Mouse (Mus musculus): ENCODE results near the gene Cyren. TPM values are rescaled to one million over a fixed set of nuclear protein-coding genes. Genes with fewer than 3 reads are reported as not detected.

Cyren gene
- total RNA-seq (2021) (1 to 10 TPM; 3.5 to 5.5 TPM), polyA plus RNA-seq (2012; rRNA removed) (5.8 and 6.2 TPM in 2 replicates)
- long read RNA-seq, partial matches to known transcripts: 1 of 6 reads
- long read RNA-seq, other reads (novel, unspliced or antisense): 4 of 6 reads

- no peaks in the 10 kb centered on the region for H3K27me3 ChIP-seq (ENCODE audit: control insufficient read depth, insufficient read depth, low read length)
- intact Hi-C loops (cut with DNase I): loop anchor here (2.0 to 5.0 kb wide), 4 partner anchors 15 to 265 kb away; partner anchors contain the start of genes Agbl3 and Tmem140
- peaks cover 27% of the 10 kb centered on the region for H3K4me1 ChIP-seq (ENCODE audit: control insufficient read depth, insufficient read depth, low read length)
- no peaks in the 10 kb centered on the region for H3K79me2 ChIP-seq (replicated peaks; ENCODE audit: control insufficient read depth, insufficient read depth, low read length)
- H3K4me3 ChIP-seq: peak within 1 kb of the TSS; percentile 63
- peaks cover 9% of the 10 kb centered on the region for H3K36me3 ChIP-seq (ENCODE audit: control insufficient read depth, insufficient read depth, low read length)
- WGBS: under 1% methylated on average over 56 of the region's 56 CpGs
- peak within 1 kb of the TSS; percentile 99 for H3K27ac ChIP-seq
- H3K9ac ChIP-seq (ENCODE audit: low read depth, low read length): peak within 1 kb of the TSS; percentile 83
- TF ChIP-seq EP300 (IDR thresholded peaks at IDR 0.05; ENCODE audit: insufficient read depth, low read depth, low read length): peak; percentile 54
- TF ChIP-seq POLR2A (IDR thresholded peaks at IDR 0.05; ENCODE audit: insufficient read depth, low read depth, low read length): peak; percentile 89
- TF ChIP-seq CTCF (IDR thresholded peaks at IDR 0.05): peak; percentile 90
- peak; percentile 96 to 98 for DNase-seq
Observed at GRCm38 (mm10) chr6:34877509-34878321, at the start of gene Cyren. TSS of gene Cyren (minus strand) at chr6:34878060.

- Histone ChIP-seq H3K27me3 (ENCODE audit: control insufficient read depth, insufficient read depth, low read length) (no peaks in the 10 kb centered on the region), H3K9ac (ENCODE audit: low read depth, low read length) (no peak overlapping the region), H3K79me2 (replicated peaks; ENCODE audit: control insufficient read depth, insufficient read depth, low read length) (no peaks in the 10 kb centered on the region), H3K4me1 (ENCODE audit: control insufficient read depth, insufficient read depth, low read length) (no peaks in the 10 kb centered on the region), H3K36me3 (ENCODE audit: control insufficient read depth, insufficient read depth, low read length) (no peaks in the 10 kb centered on the region), H3K27ac (no peak overlapping the region), H3K4me3 (no peak overlapping the region)
- TF ChIP-seq CTCF (IDR thresholded peaks at IDR 0.05) (no peak), EP300 (IDR thresholded peaks at IDR 0.05; ENCODE audit: insufficient read depth, low read depth, low read length) (no peak), POLR2A (IDR thresholded peaks at IDR 0.05; ENCODE audit: insufficient read depth, low read depth, low read length) (no peak)
- no peak for DNase-seq
- intact Hi-C loops (cut with DNase I): loop anchor here (2.0 to 5.0 kb wide), 2 partner anchors 45 to 417 kb away; no protein-coding TSS in a partner anchor
- 94% methylated on average over 8 of the region's 8 CpGs for WGBS
Observed at GRCm38 (mm10) chr6:34927594-34927993, 49.7 kb upstream of the Cyren start.

GRCm38 (mm10) chr6:34927156-34927555 lies 49.3 kb upstream of the Cyren start:
- DNase-seq: peak; percentile 61 to 73
- Histone ChIP-seq H3K27ac (no peak overlapping the region), H3K36me3 (ENCODE audit: control insufficient read depth, insufficient read depth, low read length) (no peaks in the 10 kb centered on the region), H3K27me3 (ENCODE audit: control insufficient read depth, insufficient read depth, low read length) (no peaks in the 10 kb centered on the region), H3K4me1 (ENCODE audit: control insufficient read depth, insufficient read depth, low read length) (no peaks in the 10 kb centered on the region), H3K4me3 (no peak overlapping the region), H3K9ac (ENCODE audit: low read depth, low read length) (no peak overlapping the region), H3K79me2 (replicated peaks; ENCODE audit: control insufficient read depth, insufficient read depth, low read length) (no peaks in the 10 kb centered on the region)
- intact Hi-C loops (cut with DNase I): loop anchor here (2.0 to 5.0 kb wide), 2 partner anchors 45 to 416 kb away; no protein-coding TSS in a partner anchor
- 42% methylated on average over 4 of the region's 4 CpGs for WGBS
- no peak for TF ChIP-seq POLR2A (IDR thresholded peaks at IDR 0.05; ENCODE audit: insufficient read depth, low read depth, low read length)
- peak; percentile 97 for TF ChIP-seq CTCF (IDR thresholded peaks at IDR 0.05)

- 40% methylated on average over 14 of the region's 14 CpGs for WGBS
- Histone ChIP-seq H3K9ac (ENCODE audit: low read depth, low read length) (no peak overlapping the region), H3K36me3 (ENCODE audit: control insufficient read depth, insufficient read depth, low read length) (no peaks in the 10 kb centered on the region), H3K27me3 (ENCODE audit: control insufficient read depth, insufficient read depth, low read length) (no peaks in the 10 kb centered on the region), H3K4me3 (no peak overlapping the region), H3K27ac (no peak overlapping the region), H3K79me2 (replicated peaks; ENCODE audit: control insufficient read depth, insufficient read depth, low read length) (no peaks in the 10 kb centered on the region), H3K4me1 (ENCODE audit: control insufficient read depth, insufficient read depth, low read length) (no peaks in the 10 kb centered on the region)
- peak in 1 of 2 experiments; percentile 41 for DNase-seq
- 0 out of 2 replicates have a peak, but pooled peaks have one; percentile 52 for TF ChIP-seq EP300 (IDR thresholded peaks at IDR 0.05; ENCODE audit: insufficient read depth, low read depth, low read length)
- peak; percentile 64 for TF ChIP-seq CTCF (IDR thresholded peaks at IDR 0.05)
- no peak for TF ChIP-seq POLR2A (IDR thresholded peaks at IDR 0.05; ENCODE audit: insufficient read depth, low read depth, low read length)
- intact Hi-C loops (cut with DNase I): no loop called here
Observed at GRCm38 (mm10) chr6:34921941-34922340, 44.1 kb upstream of the Cyren start.

- H3K79me2 ChIP-seq (replicated peaks; ENCODE audit: control insufficient read depth, insufficient read depth, low read length): no peaks in the 10 kb centered on the region
- DNase-seq: no peak
Observed at GRCm38 (mm10) chr6:34920631-34921030, 42.8 kb upstream of the Cyren start.

GRCm38 (mm10) chr6:34919956-34920355 lies 42.1 kb upstream of the Cyren start, which contains the start of gene Stra8:
TSS of gene Stra8 (plus strand) at chr6:34920163.
- Histone ChIP-seq H3K27ac (no peak within 1 kb of the TSS), H3K79me2 (replicated peaks; ENCODE audit: control insufficient read depth, insufficient read depth, low read length) (no peaks in the 10 kb centered on the region), H3K4me3 (no peak within 1 kb of the TSS), H3K27me3 (ENCODE audit: control insufficient read depth, insufficient read depth, low read length) (no peaks in the 10 kb centered on the region), H3K4me1 (ENCODE audit: control insufficient read depth, insufficient read depth, low read length) (no peaks in the 10 kb centered on the region), H3K36me3 (ENCODE audit: control insufficient read depth, insufficient read depth, low read length) (no peaks in the 10 kb centered on the region), H3K9ac (ENCODE audit: low read depth, low read length) (no peak within 1 kb of the TSS)
- 65% methylated on average over 10 of the region's 10 CpGs for WGBS
- intact Hi-C loops (cut with DNase I): no loop called here
- TF ChIP-seq POLR2A (IDR thresholded peaks at IDR 0.05; ENCODE audit: insufficient read depth, low read depth, low read length) (no peak), EP300 (IDR thresholded peaks at IDR 0.05; ENCODE audit: insufficient read depth, low read depth, low read length) (no peak), CTCF (IDR thresholded peaks at IDR 0.05) (no peak)
- no peak for DNase-seq

More at GRCm38 (mm10) chr6:34920631-34921030, 42.8 kb upstream of the Cyren start:
- Histone ChIP-seq H3K27me3 (ENCODE audit: control insufficient read depth, insufficient read depth, low read length) (no peaks in the 10 kb centered on the region), H3K4me3 (no peak overlapping the region), H3K4me1 (ENCODE audit: control insufficient read depth, insufficient read depth, low read length) (no peaks in the 10 kb centered on the region), H3K9ac (ENCODE audit: low read depth, low read length) (no peak overlapping the region), H3K27ac (no peak overlapping the region), H3K36me3 (ENCODE audit: control insufficient read depth, insufficient read depth, low read length) (no peaks in the 10 kb centered on the region)
- 97% methylated on average over 12 of the region's 12 CpGs for WGBS
- intact Hi-C loops (cut with DNase I): no loop called here
- TF ChIP-seq CTCF (IDR thresholded peaks at IDR 0.05) (no peak), EP300 (IDR thresholded peaks at IDR 0.05; ENCODE audit: insufficient read depth, low read depth, low read length) (no peak), POLR2A (IDR thresholded peaks at IDR 0.05; ENCODE audit: insufficient read depth, low read depth, low read length) (no peak)
